11 mouse cellular contexts compared by ENCODE assay signal in genomic region chr7:74173230-74173612, GRCm38 (mm10).
DNase-seq lines count a peak whose midpoint lies in the region; ATAC-seq lines count a peak whose summit lies in the region.
"Had no signal": no experiment of that assay in that cellular context is flagged by ENCODE, and none has a peak within 500 bp of the region (broad histone marks: within the 10 kb centered on the region; RNA-seq: fewer than 3 reads in every experiment).

No protein-coding gene starts in this region.

- whole genome bisulfite sequencing in hindbrain, embryonic 14.5 days: 51% methylated on average over 2 of the region's 2 CpGs
- WGBS in hindbrain, embryonic 12.5 days: 53% methylated on average over 2 of the region's 2 CpGs
- WGBS in forebrain, embryonic 14.5 days: 29% methylated on average over 2 of the region's 2 CpGs

- no peaks in the 10 kb centered on the region for H3K9me3 ChIP-seq in hindbrain, embryonic 14.5 days (ENCODE audit: control insufficient read depth, low read length)
- no peaks in the 10 kb centered on the region for H3K9me3 ChIP-seq in hindbrain, embryonic 12.5 days (replicated peaks)
- H3K9me3 ChIP-seq in forebrain, embryonic 14.5 days (replicated peaks; ENCODE audit: control insufficient read depth, low read length): no peaks in the 10 kb centered on the region

- peaks cover 13% of the 10 kb centered on the region for H3K4me1 ChIP-seq in hindbrain, embryonic 14.5 days (replicated peaks; ENCODE audit: control insufficient read depth, insufficient read depth, low read length)
- H3K4me1 ChIP-seq in hindbrain, embryonic 12.5 days: peaks cover 5% of the 10 kb centered on the region; the same call in 1 of the 2 replicates
- peaks cover 8% of the 10 kb centered on the region; the same call in 1 of the 2 replicates for H3K4me1 ChIP-seq in forebrain, embryonic 14.5 days (ENCODE audit: control insufficient read depth, insufficient read depth, low read length)

- no peak for DNase-seq in hindbrain, embryonic 14.5 days (ENCODE audit: low spot score)
- peak; percentile 52 for DNase-seq in embryo, embryonic 10 days (ENCODE audit: low spot score)
- DNase-seq in forebrain, embryonic 14.5 days (ENCODE audit: low spot score): peak; percentile 20
- peak; percentile 65 for DNase-seq in lung, postnatal 10 days
- no peak for DNase-seq in cerebellum, postnatal 36 days
- DNase-seq in thymus, postnatal 25 days: no peak
- no peak for DNase-seq in B cell, adult 2 months
- DNase-seq: adrenal gland, postnatal 25 days; cerebellum, adult 2 months had no signal

- no peak for ATAC-seq in hindbrain, embryonic 14.5 days (ENCODE audit: low FRiP score)
- ATAC-seq in hindbrain, embryonic 12.5 days (ENCODE audit: low FRiP score): no peak
- ATAC-seq in forebrain, embryonic 14.5 days: no peak

- peak overlapping the region; percentile 9; the same call in 1 of the 2 replicates for H3K27ac ChIP-seq in hindbrain, embryonic 14.5 days
- no peak overlapping the region for H3K27ac ChIP-seq in hindbrain, embryonic 12.5 days
- no peak overlapping the region for H3K27ac ChIP-seq in forebrain, embryonic 14.5 days (ENCODE audit: low read depth, low read length)

- H3K36me3 ChIP-seq in hindbrain, embryonic 14.5 days (replicated peaks; ENCODE audit: control insufficient read depth, insufficient read depth): no peaks in the 10 kb centered on the region
- H3K36me3 ChIP-seq in hindbrain, embryonic 12.5 days: no peaks in the 10 kb centered on the region
- no peaks in the 10 kb centered on the region for H3K36me3 ChIP-seq in forebrain, embryonic 14.5 days (ENCODE audit: control insufficient read depth, insufficient read depth, low read length)

- no peaks in the 10 kb centered on the region for H3K27me3 ChIP-seq in hindbrain, embryonic 14.5 days (ENCODE audit: control insufficient read depth, insufficient read depth, low read length)
- no peaks in the 10 kb centered on the region for H3K27me3 ChIP-seq in hindbrain, embryonic 12.5 days
- no peaks in the 10 kb centered on the region for H3K27me3 ChIP-seq in forebrain, embryonic 14.5 days (replicated peaks; ENCODE audit: control insufficient read depth, insufficient read depth, low read length)

- no peak overlapping the region for H3K4me3 ChIP-seq in hindbrain, embryonic 14.5 days (replicated peaks; ENCODE audit: low read length)
- H3K4me3 ChIP-seq in hindbrain, embryonic 12.5 days: no peak overlapping the region
- H3K4me3 ChIP-seq in forebrain, embryonic 14.5 days (ENCODE audit: low read depth, low read length): no peak overlapping the region
- H3K4me3 ChIP-seq: erythroblast, embryonic 14.5 days had no signal

- H3K9ac ChIP-seq in hindbrain, embryonic 14.5 days: no peak overlapping the region
- H3K9ac ChIP-seq in hindbrain, embryonic 12.5 days: no peak overlapping the region
- H3K9ac ChIP-seq in forebrain, embryonic 14.5 days (ENCODE audit: low read length): no peak overlapping the region

- H3K4me2 ChIP-seq in hindbrain, embryonic 14.5 days (replicated peaks): no peak overlapping the region
- H3K4me2 ChIP-seq in hindbrain, embryonic 12.5 days (replicated peaks): no peak overlapping the region
- H3K4me2 ChIP-seq in forebrain, embryonic 14.5 days (ENCODE audit: low read length): no peak overlapping the region

Comparison
In these comparisons a context has a peak if more than half of its experiments do, and no peak if none do; other contexts are left out.
1. DNase-seq: peak in embryo, embryonic 10 days (single experiment), forebrain, embryonic 14.5 days (single experiment) and lung, postnatal 10 days (single experiment); none in hindbrain, embryonic 14.5 days (single experiment), cerebellum, postnatal 36 days (0 of 2), thymus, postnatal 25 days (single experiment) and B cell, adult 2 months (0 of 2).